Comparison of ENCODE assay signal across 8 mouse cellular contexts in genomic region chr2:37734979-37735806, GRCm38 (mm10). TPM values are rescaled to one million over a fixed set of nuclear protein-coding genes. Genes with fewer than 3 reads are reported as not detected.
DNase-seq lines count a peak whose midpoint lies in the region; ATAC-seq and TF ChIP-seq lines count a peak whose summit lies in the region.

No protein-coding gene starts in this region.

- H3K9me3 ChIP-seq in heart, embryonic 10.5 days = no peaks in the 10 kb centered on the region
- H3K9me3 ChIP-seq in forebrain, embryonic 13.5 days (replicated peaks) = no peaks in the 10 kb centered on the region
- H3K9me3 ChIP-seq in limb, embryonic 15.5 days = no peaks in the 10 kb centered on the region

- H3ac ChIP-seq in myocyte (ENCODE audit: control insufficient read depth, insufficient read length) = no peak overlapping the region

- no peaks in the 10 kb centered on the region for H3K79me2 ChIP-seq in myocyte (ENCODE audit: control insufficient read depth, insufficient read depth)

- peak overlapping the region; percentile 43 for H3K4me3 ChIP-seq in heart, embryonic 10.5 days
- H3K4me3 ChIP-seq in forebrain, embryonic 13.5 days = no peak overlapping the region
- no peak overlapping the region for H3K4me3 ChIP-seq in limb, embryonic 15.5 days
- no peak overlapping the region for H3K4me3 ChIP-seq in myocyte

- H3K27ac ChIP-seq in heart, embryonic 10.5 days = peak overlapping the region; percentile 50
- H3K27ac ChIP-seq in forebrain, embryonic 13.5 days = 0 out of 2 replicates have a peak overlapping the region, but pooled peaks have one; percentile 35
- 0 out of 2 replicates have a peak overlapping the region, but pooled peaks have one; percentile 1 for H3K27ac ChIP-seq in limb, embryonic 15.5 days

- H3K9ac ChIP-seq in forebrain, embryonic 13.5 days = no peak overlapping the region
- H3K9ac ChIP-seq in limb, embryonic 15.5 days = no peak overlapping the region

- no peaks in the 10 kb centered on the region for H3K36me3 ChIP-seq in heart, embryonic 10.5 days
- H3K36me3 ChIP-seq in forebrain, embryonic 13.5 days (ENCODE audit: poor library complexity, severe bottlenecking) = no peaks in the 10 kb centered on the region
- H3K36me3 ChIP-seq in limb, embryonic 15.5 days = no peaks in the 10 kb centered on the region
- no peaks in the 10 kb centered on the region for H3K36me3 ChIP-seq in myocyte (ENCODE audit: control insufficient read depth, insufficient read depth)

- 10% methylated on average over 17 of the region's 17 CpGs for WGBS in heart, embryonic 10.5 days
- WGBS in forebrain, embryonic 13.5 days = 13% methylated on average over 17 of the region's 17 CpGs
- 20% methylated on average over 17 of the region's 17 CpGs for WGBS in limb, embryonic 15.5 days

- peak overlapping the region; percentile 40 for H3K4me2 ChIP-seq in forebrain, embryonic 13.5 days
- peak overlapping the region; percentile 22 for H3K4me2 ChIP-seq in limb, embryonic 15.5 days
- peak overlapping the region; percentile 59 for H3K4me2 ChIP-seq in myocyte (ENCODE audit: low read depth)

- H3K27me3 ChIP-seq in heart, embryonic 10.5 days (ENCODE audit: insufficient read depth, poor library complexity, severe bottlenecking) = no peaks in the 10 kb centered on the region
- no peaks in the 10 kb centered on the region for H3K27me3 ChIP-seq in forebrain, embryonic 13.5 days
- no peaks in the 10 kb centered on the region for H3K27me3 ChIP-seq in limb, embryonic 15.5 days
- no peaks in the 10 kb centered on the region for H3K27me3 ChIP-seq in myocyte (ENCODE audit: control insufficient read depth, insufficient read depth, insufficient read length)

- peak; percentile 69; the same call in 1 of the 2 replicates for ATAC-seq in forebrain, embryonic 13.5 days
- ATAC-seq in limb, embryonic 15.5 days (ENCODE audit: insufficient number of reproducible peaks, low FRiP score, low TSS enrichment, low read depth) = no peak

- DNase-seq in heart, embryonic 10.5 days (ENCODE audit: low spot score) = peak; percentile 82
- DNase-seq in heart, adult 18-20 months = no peak
- DNase-seq in Muller cell, postnatal 12 days (ENCODE audit: inconsistent ontology term) = peak; percentile 36
- no peak for DNase-seq in urinary bladder, adult 2 months (ENCODE audit: low spot score)
- DNase-seq in cerebellum, postnatal 4 days (ENCODE audit: low spot score in 2 of 2) = no peak

- TF ChIP-seq POLR2A in myocyte (IDR thresholded peaks at IDR 0.05; ENCODE audit: insufficient read length, low read depth) = no peak

- H3K4me1 ChIP-seq in heart, embryonic 10.5 days = peaks cover 11% of the 10 kb centered on the region
- H3K4me1 ChIP-seq in forebrain, embryonic 13.5 days = peaks cover 12% of the 10 kb centered on the region
- peaks cover 10% of the 10 kb centered on the region for H3K4me1 ChIP-seq in limb, embryonic 15.5 days

TF ChIP-seq in myocyte, 11 proteins besides CTCF, POLR2A, EP300 and RAD21:
- TF ChIP-seq CEBPB (IDR thresholded peaks at IDR 0.05; ENCODE audit: insufficient read depth, poor library complexity, severe bottlenecking) (no peak), TCF3 (IDR thresholded peaks at IDR 0.05; ENCODE audit: insufficient read length, low read depth) (no peak), MYOG (IDR thresholded peaks at IDR 0.05; ENCODE audit: control insufficient read depth in 1 of 3, insufficient read depth in 1 of 3, insufficient read length in 2 of 3, low read depth in 2 of 3) (no peak), REST (IDR thresholded peaks at IDR 0.05; ENCODE audit: insufficient read depth, insufficient read length) (no peak)
TF ChIP-seq in myocyte: peak in this region for 0.

RNA-seq across cellular contexts. Expression of gene Strbp, which starts 31.5 kb away (rescaled TPM):
- polyA plus RNA-seq in heart, embryonic 10.5 days (2016; fragmentation: Nextera tagmentation; extraction: Ambion mirVana) = 26.5 and 33.6 TPM in 2 replicates
- total RNA-seq in heart, adult 18-20 months (2021) = 10 to 100 TPM; 13.4 to 17.9 TPM
- 101 and 105 TPM in 2 replicates for polyA plus RNA-seq in forebrain, embryonic 13.5 days (2015; fragmentation: Nextera tagmentation; extraction: Ambion mirVana)
- 26.2 and 30.8 TPM in 2 replicates for polyA plus RNA-seq in limb, embryonic 15.5 days (2015; fragmentation: Nextera tagmentation; extraction: Ambion mirVana)
- 2.4 TPM for polyA plus RNA-seq in myocyte (2012; fragmentation: generic; extraction: Trizol)
- 14.8 and 15.3 TPM in 2 replicates for polyA plus RNA-seq in urinary bladder, adult 2 months (2012; rRNA removed)

RNA-seq across cellular contexts. Expression of gene Crb2, which starts 40.9 kb away (rescaled TPM):
- polyA plus RNA-seq in heart, embryonic 10.5 days (2016; fragmentation: Nextera tagmentation; extraction: Ambion mirVana) = 15.2 and 18.5 TPM in 2 replicates
- under 1 TPM; 0.57 to 0.75 TPM for total RNA-seq in heart, adult 18-20 months (2021)
- polyA plus RNA-seq in forebrain, embryonic 13.5 days (2015; fragmentation: Nextera tagmentation; extraction: Ambion mirVana) = 9.1 and 12.8 TPM in 2 replicates
- polyA plus RNA-seq in limb, embryonic 15.5 days (2015; fragmentation: Nextera tagmentation; extraction: Ambion mirVana) = 0.31 and 0.36 TPM in 2 replicates
- polyA plus RNA-seq in myocyte (2012; fragmentation: generic; extraction: Trizol) = not detected
- 3.3 and 4.5 TPM in 2 replicates for polyA plus RNA-seq in urinary bladder, adult 2 months (2012; rRNA removed)

Comparison
In these comparisons a context has a peak if more than half of its experiments do, and no peak if none do; other contexts are left out.
1. DNase-seq: peak in heart, embryonic 10.5 days (single experiment) and Muller cell, postnatal 12 days (single experiment); none in heart, adult 18-20 months (0 of 2), urinary bladder, adult 2 months (single experiment) and cerebellum, postnatal 4 days (0 of 2).
2. Peak in every context shown above with its lines, with median percentiles within 50 percentile points of each other: H3K27ac ChIP-seq and H3K4me2 ChIP-seq.